Mouse (Mus musculus) neural tube, embryonic 14.5 days (tissue): ENCODE results near the gene Gtf2a1l. TPM values are rescaled to one million over a fixed set of nuclear protein-coding genes. Genes with fewer than 3 reads are reported as not detected.

Experiments used
- ATAC-seq: fragments of 200-750 bp; cut with Nextera tagmentation; 2 replicates; pipeline ENCODE4 v1.8.0; 2017; ENCODE audit warnings: low read depth, mild to moderate bottlenecking, moderate TSS enrichment, moderate library complexity
- H3K27ac ChIP-seq: fragments of 300-500 bp; sonication (generic); 2 replicates; pipeline ENCODE4 v1.5.1; 2014; ENCODE audit warnings: low read depth, mild to moderate bottlenecking, control low read depth, low read length, moderate library complexity, mixed read lengths
- H3K27me3 ChIP-seq: fragments of 300-500 bp; sonication (generic); 2 replicates; pipeline ENCODE4 v1.6.1; 2014; ENCODE audit warnings: low read length; ENCODE audit not compliant: control insufficient read depth, insufficient read depth
- H3K36me3 ChIP-seq: fragments of 300-500 bp; sonication (generic); 2 replicates; pipeline ENCODE4 v1.6.1; 2014; ENCODE audit warnings: low read length, mixed read lengths; ENCODE audit not compliant: control insufficient read depth, insufficient read depth
- H3K4me1 ChIP-seq: fragments of 300-500 bp; sonication (generic); 2 replicates; pipeline ENCODE4 v1.6.1; 2014; ENCODE audit warnings: low read length; ENCODE audit not compliant: control insufficient read depth, insufficient read depth
- H3K4me2 ChIP-seq: fragments of 300-500 bp; sonication (generic); 2 replicates; pipeline ENCODE4 v1.6.1; 2014; ENCODE audit warnings: mild to moderate bottlenecking, low read depth, low read length, control low read depth
- H3K4me3 ChIP-seq: fragments of 300-500 bp; sonication (generic); 2 replicates; pipeline ENCODE4 v1.5.1; 2014; ENCODE audit warnings: low read depth, low read length, control low read depth, mixed read lengths
- H3K9ac ChIP-seq: fragments of 300-500 bp; sonication (generic); replicated peaks from 2 replicates; pipeline ENCODE4 v1.6.1; 2014; ENCODE audit warnings: low read depth, mild to moderate bottlenecking, control low read depth, low read length, mixed read lengths
- H3K9me3 ChIP-seq: fragments of 300-500 bp; sonication (generic); 2 replicates; pipeline ENCODE4 v1.6.1; 2016; ENCODE audit warnings: low read length; ENCODE audit not compliant: control insufficient read depth
- WGBS: fragments of 180-500 bp; shearing (Covaris S2); extraction: QIAGEN DNeasy Blood & Tissue Kit; methylation state at CpG from one replicate; pipeline ENCODE4 v1.1.7; 2014; 5-methylcytosine and 5-hydroxymethylcytosine counted together
- polyA plus RNA-seq: library from polyadenylated mRNA; unstranded; fragments of >200 nt; fragmentation: Nextera tagmentation; extraction: Ambion mirVana; gene quantifications from 2 replicates; pipeline ENCODE4 v1.2.1, GENCODE M21; 2014

The Gtf2a1l gene
- polyA plus RNA-seq: 0.19 and 0.27 TPM in 2 replicates

DNA sequence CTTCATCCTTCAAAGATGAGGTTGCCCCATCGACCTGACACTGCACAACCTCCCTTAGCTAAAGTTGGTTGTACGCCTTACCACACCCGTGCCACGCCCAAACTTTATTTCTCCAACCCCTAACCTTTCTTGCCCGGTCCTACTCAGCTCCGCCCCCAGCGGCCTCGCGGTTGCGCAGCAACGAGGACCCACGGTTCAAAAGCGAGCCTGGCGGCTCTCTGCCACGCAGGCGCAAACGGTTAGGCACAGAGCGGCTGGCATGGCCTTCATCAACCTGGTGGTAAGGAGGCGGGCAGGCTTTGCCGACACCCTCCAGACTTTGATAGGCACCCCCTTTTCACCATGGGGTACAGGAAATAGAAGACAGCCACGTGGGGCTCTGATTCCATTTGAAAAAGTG, at the start of gene Gtf2a1l:
Gtf2a1l (plus strand) TSS at position 209 of the 400 bp plus-strand sequence.
- H3K9ac ChIP-seq: no peak within 1 kb of the TSS
- peak within 1 kb of the TSS; percentile 30; the same call in 1 of the 2 replicates for H3K4me2 ChIP-seq
- H3K9me3 ChIP-seq: no peaks in the 10 kb centered on the region
- H3K27me3 ChIP-seq: no peaks in the 10 kb centered on the region
- 26% methylated on average over 21 of the region's 21 CpGs for WGBS
- H3K36me3 ChIP-seq: no peaks in the 10 kb centered on the region
- ATAC-seq: peak; percentile 66; the same call in 1 of the 2 replicates
- no peaks in the 10 kb centered on the region for H3K4me1 ChIP-seq
- H3K27ac ChIP-seq: no peak within 1 kb of the TSS
- H3K4me3 ChIP-seq: no peak within 1 kb of the TSS

DNA sequence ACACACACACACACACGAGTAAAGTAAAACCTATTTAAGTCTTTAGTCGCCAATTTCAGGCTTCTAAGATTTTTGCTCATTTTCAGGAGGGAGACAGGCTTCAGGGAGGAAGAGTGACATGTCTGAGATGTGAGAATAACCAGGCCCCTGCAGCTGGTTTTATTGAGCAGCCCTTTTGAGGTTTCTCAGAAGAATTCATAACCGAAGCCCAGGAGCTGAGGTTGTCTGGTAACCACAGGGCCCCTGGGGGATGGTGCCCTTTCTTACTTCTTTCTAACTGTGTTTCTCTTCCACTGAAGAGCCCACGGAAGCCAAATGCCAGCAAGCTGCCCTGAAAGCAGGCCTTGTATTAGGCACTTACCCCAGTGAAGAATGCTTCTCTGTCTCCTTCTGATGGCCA, 47.5 kb upstream of the Gtf2a1l start:
- 90% methylated on average over 4 of the region's 4 CpGs for WGBS
- Histone ChIP-seq H3K27ac (no peak overlapping the region), H3K4me3 (no peak overlapping the region), H3K9me3 (no peaks in the 10 kb centered on the region), H3K9ac (no peak overlapping the region), H3K4me1 (no peaks in the 10 kb centered on the region), H3K27me3 (no peaks in the 10 kb centered on the region), H3K4me2 (no peak overlapping the region), H3K36me3 (no peaks in the 10 kb centered on the region)
- ATAC-seq: no peak

- Histone ChIP-seq H3K9ac (no peak overlapping the region), H3K4me2 (no peak overlapping the region), H3K27ac (no peak overlapping the region), H3K27me3 (no peaks in the 10 kb centered on the region), H3K4me1 (no peaks in the 10 kb centered on the region), H3K4me3 (no peak overlapping the region), H3K36me3 (no peaks in the 10 kb centered on the region), H3K9me3 (no peaks in the 10 kb centered on the region)
- WGBS: 92% methylated on average over 3 of the region's 3 CpGs
- no peak for ATAC-seq
Observed at GRCm38 (mm10) chr17:88621374-88621773, 47.1 kb upstream of the Gtf2a1l start.

GRCm38 (mm10) chr17:88622711-88623110, 45.7 kb upstream of the Gtf2a1l start:
- no peak overlapping the region for H3K4me2 ChIP-seq
- H3K27ac ChIP-seq: no peak overlapping the region
- H3K9ac ChIP-seq: no peak overlapping the region
- no peaks in the 10 kb centered on the region for H3K27me3 ChIP-seq
- 88% methylated on average over 1 of the region's 1 CpGs for WGBS
- H3K9me3 ChIP-seq: no peaks in the 10 kb centered on the region
- H3K4me1 ChIP-seq: no peaks in the 10 kb centered on the region
- ATAC-seq: no peak
- no peaks in the 10 kb centered on the region for H3K36me3 ChIP-seq
- H3K4me3 ChIP-seq: no peak overlapping the region

- H3K4me2 ChIP-seq: no peak overlapping the region
- H3K36me3 ChIP-seq: no peaks in the 10 kb centered on the region
- H3K4me3 ChIP-seq: no peak overlapping the region
- no peak for ATAC-seq
- 95% methylated on average over 4 of the region's 4 CpGs for WGBS
- peaks cover 2% of the 10 kb centered on the region; the same call in 1 of the 2 replicates for H3K4me1 ChIP-seq
- H3K9me3 ChIP-seq: no peaks in the 10 kb centered on the region
- H3K27me3 ChIP-seq: no peaks in the 10 kb centered on the region
- H3K27ac ChIP-seq: no peak overlapping the region
- H3K9ac ChIP-seq: no peak overlapping the region
Observed at GRCm38 (mm10) chr17:88624386-88624785, 44.1 kb upstream of the Gtf2a1l start.

- Histone ChIP-seq H3K4me3 (no peak overlapping the region), H3K4me2 (no peak overlapping the region), H3K9ac (no peak overlapping the region), H3K4me1 (peaks cover 7% of the 10 kb centered on the region; the same call in 1 of the 2 replicates), H3K36me3 (no peaks in the 10 kb centered on the region), H3K9me3 (no peaks in the 10 kb centered on the region), H3K27ac (no peak overlapping the region), H3K27me3 (no peaks in the 10 kb centered on the region)
- no peak for ATAC-seq
- 93% methylated on average over 13 of the region's 13 CpGs for WGBS
Observed at GRCm38 (mm10) chr17:88625350-88625749, 43.1 kb upstream of the Gtf2a1l start.

- Histone ChIP-seq H3K27ac (no peak overlapping the region), H3K4me3 (no peak overlapping the region), H3K9ac (no peak overlapping the region), H3K4me2 (no peak overlapping the region), H3K4me1 (peaks cover 7% of the 10 kb centered on the region; the same call in 1 of the 2 replicates), H3K9me3 (no peaks in the 10 kb centered on the region), H3K27me3 (no peaks in the 10 kb centered on the region), H3K36me3 (no peaks in the 10 kb centered on the region)
- ATAC-seq: no peak
- 43% methylated on average over 7 of the region's 7 CpGs for WGBS
Observed at GRCm38 (mm10) chr17:88625931-88626330, 42.5 kb upstream of the Gtf2a1l start.

- WGBS: 39% methylated on average over 7 of the region's 7 CpGs
- Histone ChIP-seq H3K4me2 (no peak overlapping the region), H3K9me3 (no peaks in the 10 kb centered on the region), H3K27me3 (no peaks in the 10 kb centered on the region), H3K4me1 (peaks cover 7% of the 10 kb centered on the region; the same call in 1 of the 2 replicates), H3K4me3 (no peak overlapping the region), H3K27ac (no peak overlapping the region), H3K36me3 (no peaks in the 10 kb centered on the region), H3K9ac (no peak overlapping the region)
- ATAC-seq: no peak
Observed at GRCm38 (mm10) chr17:88626347-88626811, 42.1 kb upstream of the Gtf2a1l start.

DNA sequence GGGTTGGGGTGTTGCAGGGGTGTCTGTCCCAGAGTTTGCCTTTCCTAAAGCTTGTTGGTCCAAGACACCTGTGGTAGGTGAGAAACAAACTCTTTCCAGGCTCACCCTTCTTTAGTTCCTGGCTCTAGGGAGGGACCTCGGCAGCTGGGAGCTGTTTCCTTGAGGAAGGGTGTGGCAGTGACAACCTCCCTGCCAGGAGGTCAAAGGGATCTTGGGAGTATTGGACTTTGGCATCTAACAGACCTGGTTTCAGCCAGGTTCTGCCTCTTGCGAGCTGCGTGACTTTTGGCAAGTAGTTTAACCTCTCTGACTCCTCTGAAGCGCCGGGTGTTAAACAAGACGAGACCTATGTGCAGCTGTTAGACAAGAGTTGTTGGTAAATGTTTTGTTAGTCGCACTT, 41.3 kb upstream of the Gtf2a1l start:
- WGBS: 82% methylated on average over 7 of the region's 7 CpGs

More for the DNA sequence above, 41.3 kb upstream of the Gtf2a1l start:
- Histone ChIP-seq H3K4me1 (peaks cover 7% of the 10 kb centered on the region; the same call in 1 of the 2 replicates), H3K4me2 (no peak overlapping the region), H3K4me3 (no peak overlapping the region), H3K9ac (no peak overlapping the region), H3K27ac (no peak overlapping the region), H3K27me3 (no peaks in the 10 kb centered on the region), H3K9me3 (no peaks in the 10 kb centered on the region), H3K36me3 (no peaks in the 10 kb centered on the region)
- no peak for ATAC-seq
